19 mouse cellular contexts compared by ENCODE assay signal in the genomic region with DNA sequence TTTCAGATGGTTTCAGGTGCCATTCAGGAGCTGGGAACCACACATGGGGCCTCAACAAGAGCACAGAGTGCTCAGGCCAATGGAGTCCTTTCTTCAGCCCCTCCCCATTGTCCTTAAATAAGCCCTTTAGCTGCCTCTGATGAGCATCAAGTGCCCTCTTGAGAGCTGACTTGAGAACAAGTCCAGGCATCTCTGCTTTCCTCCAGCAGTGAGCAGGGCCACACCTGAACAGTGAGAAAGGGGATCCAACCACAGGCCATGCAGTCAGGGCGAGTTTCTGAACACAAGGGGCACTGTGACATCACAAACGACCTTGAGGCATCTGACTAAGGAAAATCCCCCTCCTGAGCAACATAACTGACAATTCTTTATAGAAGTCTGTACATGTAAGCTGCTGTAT. TPM values are rescaled to one million over a fixed set of nuclear protein-coding genes. Genes with fewer than 3 reads are reported as not detected.
DNase-seq lines count a peak whose midpoint lies in the region; ATAC-seq and TF ChIP-seq lines count a peak whose summit lies in the region.
"Had no signal": no experiment of that assay in that cellular context is flagged by ENCODE, and none has a peak within 500 bp of the region (broad histone marks: within the 10 kb centered on the region; RNA-seq: fewer than 3 reads in every experiment).

No protein-coding gene starts in this region.

- H3K27me3 ChIP-seq in embryonic facial prominence, embryonic 14.5 days (replicated peaks; ENCODE audit: control insufficient read depth, insufficient read depth, low read length) = no peaks in the 10 kb centered on the region
- H3K27me3 ChIP-seq: liver, embryonic 13.5 days had no signal

- DNase-seq in lung, adult 2 months = no peak
- no peak for DNase-seq in lung, postnatal 10 days
- peak; percentile 56 for DNase-seq in 416B (ENCODE audit: low read depth)
- DNase-seq in ES-CJ7 (ENCODE audit: low read depth, low spot score) = peak; percentile 64
- DNase-seq in embryonic facial prominence, embryonic 14.5 days (ENCODE audit: low spot score) = peak; percentile 31
- DNase-seq in adrenal gland, postnatal 36 days = no peak
- no peak for DNase-seq in urinary bladder, postnatal 14 days (ENCODE audit: low spot score)
- DNase-seq in layer of hippocampus, adult 18-20 months (ENCODE audit: low spot score in 2 of 2) = no peak
- DNase-seq: cerebellum, adult 11 months; cerebellum, postnatal 36 days; gastrocnemius, postnatal 10 days; heart, postnatal 4 days; kidney, postnatal 10 days; left cerebral cortex, postnatal 4 days; liver, embryonic 13.5 days; right cerebral cortex, postnatal 14 days had no signal

- 0 out of 2 replicates have a peak, but pooled peaks have one; percentile 2 for TF ChIP-seq CTCF in lung, adult 2 months (IDR thresholded peaks at IDR 0.05; ENCODE audit: insufficient read depth, low read length)

- no peak overlapping the region for H3K9ac ChIP-seq in embryonic facial prominence, embryonic 14.5 days (ENCODE audit: low read depth, low read length)
- H3K9ac ChIP-seq: heart, embryonic 12.5 days; liver, embryonic 13.5 days had no signal

- TF ChIP-seq POLR2A in lung, adult 2 months (IDR thresholded peaks at IDR 0.05; ENCODE audit: borderline replicate concordance, extremely low read depth, low read depth, low read length) = no peak

- no peak overlapping the region for H3K4me2 ChIP-seq in embryonic facial prominence, embryonic 14.5 days (ENCODE audit: low read depth, low read length)
- H3K4me2 ChIP-seq: heart, embryonic 12.5 days; liver, embryonic 13.5 days had no signal

- no peaks in the 10 kb centered on the region for H3K4me1 ChIP-seq in lung, adult 2 months (ENCODE audit: control insufficient read depth, insufficient read depth, low read length)
- H3K4me1 ChIP-seq in embryonic facial prominence, embryonic 14.5 days (ENCODE audit: control insufficient read depth, insufficient read depth, low read length) = no peaks in the 10 kb centered on the region
- H3K4me1 ChIP-seq: heart, embryonic 12.5 days; liver, embryonic 13.5 days had no signal

- WGBS in lung, adult 2 months = 26% methylated on average over 2 of the region's 2 CpGs
- WGBS in embryonic facial prominence, embryonic 14.5 days = 3% methylated on average over 2 of the region's 2 CpGs

- H3K27ac ChIP-seq in embryonic facial prominence, embryonic 14.5 days (replicated peaks; ENCODE audit: low read depth, low read length) = no peak overlapping the region
- H3K27ac ChIP-seq: liver, embryonic 13.5 days had no signal

- H3K9me3 ChIP-seq in embryonic facial prominence, embryonic 14.5 days (ENCODE audit: control insufficient read depth, low read length) = no peaks in the 10 kb centered on the region
- H3K9me3 ChIP-seq: heart, embryonic 12.5 days; liver, embryonic 13.5 days had no signal

- no peak overlapping the region for H3K4me3 ChIP-seq in lung, adult 2 months (replicated peaks; ENCODE audit: extremely low read depth, low read depth, low read length)
- no peak overlapping the region for H3K4me3 ChIP-seq in embryonic facial prominence, embryonic 14.5 days (ENCODE audit: low read depth, low read length)
- H3K4me3 ChIP-seq: heart, embryonic 12.5 days; liver, embryonic 13.5 days had no signal

- no peak for ATAC-seq in embryonic facial prominence, embryonic 14.5 days (ENCODE audit: low read depth)
- ATAC-seq: forebrain, embryonic 16.5 days; inflammation-experienced regulatory T-cells, adult 6 months had no signal

- no peaks in the 10 kb centered on the region for H3K36me3 ChIP-seq in embryonic facial prominence, embryonic 14.5 days (ENCODE audit: control insufficient read depth, insufficient read depth, low read length)
- H3K36me3 ChIP-seq: heart, embryonic 12.5 days; liver, embryonic 13.5 days had no signal

RNA-seq across cellular contexts. Expression of a gene that starts 31.7 kb away (rescaled TPM):
- polyA plus RNA-seq in lung, adult 2 months (2012; rRNA removed) = 21.3 and 24.5 TPM in 2 replicates
- 46.5 and 61.2 TPM in 2 replicates for polyA plus RNA-seq in embryonic facial prominence, embryonic 14.5 days (2014; fragmentation: Nextera tagmentation; extraction: Ambion mirVana)
- total RNA-seq in adrenal gland, postnatal 36 days (2021) = 10 to 100 TPM; 32.6 to 34.5 TPM
- total RNA-seq in layer of hippocampus, adult 18-20 months (2021) = 10 to 100 TPM; 28.0 to 33.3 TPM

Comparison
In these comparisons a context has a peak if more than half of its experiments do, and no peak if none do; other contexts are left out.
1. DNase-seq: peak in 416B (single experiment), ES-CJ7 (single experiment) and embryonic facial prominence, embryonic 14.5 days (single experiment); none in lung, adult 2 months (single experiment), lung, postnatal 10 days (single experiment), adrenal gland, postnatal 36 days (0 of 2), urinary bladder, postnatal 14 days (single experiment) and layer of hippocampus, adult 18-20 months (0 of 2).